Mouse (Mus musculus): ENCODE data around the gene Bphl.
A peak's percentile ranks its signal among the peaks of the same experiment; 100 is the strongest.
"Not testable (repeated sequence)": the region's sequence is repeated elsewhere in the genome, so short reads cannot be mapped to it uniquely, and the experiment has no call there.

The Bphl gene

GRCm38 (mm10) chr13:34051692-34052091, 14.3 kb downstream of the Bphl start:
- no peak for DNase-seq (ENCODE audit: low read depth, low spot score)

- no peak for DNase-seq (ENCODE audit: low read depth, low spot score)
These were observed 16.4 kb downstream of the Bphl start for GRCm38 (mm10) chr13:34053673-34054282.

- DNase-seq (ENCODE audit: low read depth, low spot score), result no peak
These were observed 17.0 kb downstream of the Bphl start for GRCm38 (mm10) chr13:34054391-34054790.

GRCm38 (mm10) chr13:34054983-34055382, 17.6 kb downstream of the Bphl start:
- no peak for DNase-seq (ENCODE audit: low read depth, low spot score)

- DNase-seq (ENCODE audit: low read depth, low spot score), result no peak
These were observed 19.9 kb downstream of the Bphl start for GRCm38 (mm10) chr13:34057252-34057651.

- no peak for DNase-seq (ENCODE audit: low read depth, low spot score)
These were observed 22.7 kb downstream of the Bphl start for GRCm38 (mm10) chr13:34060061-34060460.

- no peak for DNase-seq (ENCODE audit: low read depth, low spot score)
These were observed 25.1 kb downstream of the Bphl start for GRCm38 (mm10) chr13:34062466-34062865.

GRCm38 (mm10) chr13:34066351-34066750, 29.0 kb downstream of the Bphl start:
- DNase-seq (ENCODE audit: low read depth, low spot score), result no peak

- no peak for DNase-seq (ENCODE audit: low read depth, low spot score)
These were observed 32.9 kb downstream of the Bphl start for GRCm38 (mm10) chr13:34070296-34070695.

GRCm38 (mm10) chr13:34071836-34072235, 34.4 kb downstream of the Bphl start:
- no peak for DNase-seq (ENCODE audit: low read depth, low spot score)

- DNase-seq (ENCODE audit: low read depth, low spot score), result no peak
These were observed 35.5 kb downstream of the Bphl start for GRCm38 (mm10) chr13:34072847-34073246.

GRCm38 (mm10) chr13:34074441-34074840, 37.0 kb downstream of the Bphl start:
- not testable (repeated sequence) for DNase-seq (ENCODE audit: low read depth, low spot score)

GRCm38 (mm10) chr13:34075893-34076292, 38.5 kb downstream of the Bphl start:
- DNase-seq (ENCODE audit: low read depth, low spot score), result not testable (repeated sequence)

GRCm38 (mm10) chr13:34076561-34077491, 39.4 kb downstream of the Bphl start:
- DNase-seq (ENCODE audit: low read depth, low spot score), result no peak

- DNase-seq (ENCODE audit: low read depth, low spot score), result peak; percentile 69
These were observed 40.3 kb downstream of the Bphl start, which contains the start of gene Tubb2a for GRCm38 (mm10) chr13:34077492-34078271. TSS of gene Tubb2a (minus strand) at chr13:34078007.

GRCm38 (mm10) chr13:34078500-34079280, 41.3 kb downstream of the Bphl start:
- DNase-seq (ENCODE audit: low read depth, low spot score), result no peak

GRCm38 (mm10) chr13:34079801-34080200, 42.4 kb downstream of the Bphl start:
- DNase-seq (ENCODE audit: low read depth, low spot score), result no peak

- DNase-seq (ENCODE audit: low read depth, low spot score), result no peak
These were observed 44.5 kb downstream of the Bphl start for GRCm38 (mm10) chr13:34081926-34082325.

- no peak for DNase-seq (ENCODE audit: low read depth, low spot score)
These were observed 46.8 kb downstream of the Bphl start for GRCm38 (mm10) chr13:34084026-34084750.

- DNase-seq (ENCODE audit: low read depth, low spot score), result no peak
These were observed 49.8 kb downstream of the Bphl start for GRCm38 (mm10) chr13:34087052-34087812.

Measured in retina, postnatal 7 days (tissue).